Mouse (Mus musculus) left cerebral cortex, postnatal 10 days (tissue): ENCODE data around the gene Zc3h15. TPM values are rescaled to one million over a fixed set of nuclear protein-coding genes. Genes with fewer than 3 reads are reported as not detected.

Experiments
- DNase-seq, 2 experiments: peaks; one replicate each; pipeline ENCODE4 v3.0.0; 2021 to 2022; ENCODE audit warnings: low spot score in 2 of 2, mixed read lengths in 1 of 2; ENCODE audit errors: extremely low spot score in 1 of 2
- intact Hi-C: fragments of 180-260 bp; cut with DNase I; formaldehyde crosslinking; loops from one replicate; pipeline ENCODE4 v1.15.1; 2025
- total RNA-seq, 2 experiments: library from RNA; stranded (reverse); gene quantifications; 2 replicates each; pipeline ENCODE4 v1.2.3; 2021

Zc3h15 gene
- total RNA-seq, 2 experiments from 2014 or later = 136 TPM

GRCm38 (mm10) chr2:83671843-83672242, 27.6 kb downstream of the Zc3h15 start:
- intact Hi-C loops = no loop called here
- no peak for DNase-seq

GRCm38 (mm10) chr2:83673067-83673466, 28.8 kb downstream of the Zc3h15 start:
- no peak for DNase-seq
- intact Hi-C loops = no loop called here

GRCm38 (mm10) chr2:83673843-83674242, 29.6 kb downstream of the Zc3h15 start:
- intact Hi-C loops = no loop called here
- DNase-seq = no peak

- intact Hi-C loops = no loop called here
- DNase-seq = no peak
Measured at GRCm38 (mm10) chr2:83674421-83674820, 30.2 kb downstream of the Zc3h15 start.

- no peak for DNase-seq
Measured at GRCm38 (mm10) chr2:83674896-83675295, 30.7 kb downstream of the Zc3h15 start.

GRCm38 (mm10) chr2:83675681-83676080, 31.4 kb downstream of the Zc3h15 start:
- intact Hi-C loops = no loop called here
- DNase-seq = no peak

More at GRCm38 (mm10) chr2:83674896-83675295, 30.7 kb downstream of the Zc3h15 start:
- intact Hi-C loops = no loop called here

- intact Hi-C loops = no loop called here
- DNase-seq = no peak
Measured at GRCm38 (mm10) chr2:83676226-83676870, 32.1 kb downstream of the Zc3h15 start.

- intact Hi-C loops = no loop called here
- DNase-seq = no peak
Measured at GRCm38 (mm10) chr2:83681332-83681731, 37.1 kb downstream of the Zc3h15 start.

- intact Hi-C loops = no loop called here
- no peak for DNase-seq
Measured at GRCm38 (mm10) chr2:83681785-83682184, 37.5 kb downstream of the Zc3h15 start.

GRCm38 (mm10) chr2:83682282-83682681, 38.0 kb downstream of the Zc3h15 start:
- intact Hi-C loops = no loop called here
- no peak for DNase-seq

- intact Hi-C loops = no loop called here
Measured at GRCm38 (mm10) chr2:83683731-83684519, 39.7 kb downstream of the Zc3h15 start.

GRCm38 (mm10) chr2:83684691-83685090, 40.5 kb downstream of the Zc3h15 start:
- intact Hi-C loops = no loop called here
- DNase-seq = no peak

More at GRCm38 (mm10) chr2:83683731-83684519, 39.7 kb downstream of the Zc3h15 start:
- no peak for DNase-seq

- intact Hi-C loops = no loop called here
- DNase-seq = no peak
Measured at GRCm38 (mm10) chr2:83690372-83690771, 46.1 kb downstream of the Zc3h15 start.

GRCm38 (mm10) chr2:83692651-83693545, 48.7 kb downstream of the Zc3h15 start:
- intact Hi-C loops = no loop called here
- no peak for DNase-seq

- no peak for DNase-seq
- intact Hi-C loops = no loop called here
Measured at GRCm38 (mm10) chr2:83694061-83694460, 49.8 kb downstream of the Zc3h15 start.

- intact Hi-C loops = no loop called here
- DNase-seq = no peak
Measured at GRCm38 (mm10) chr2:83695345-83696247, 51.4 kb downstream of the Zc3h15 start.

GRCm38 (mm10) chr2:83698484-83698883, 54.2 kb downstream of the Zc3h15 start:
- no peak for DNase-seq
- intact Hi-C loops = no loop called here

GRCm38 (mm10) chr2:83699324-83699723, 55.1 kb downstream of the Zc3h15 start:
- no peak for DNase-seq
- intact Hi-C loops = no loop called here
